In genomic region chr4:86690768-86691167, GRCm38 (mm10) we compare ENCODE assay signal across 20 mouse cellular contexts. TPM values are rescaled to one million over a fixed set of nuclear protein-coding genes. Genes with fewer than 3 reads are reported as not detected.
A peak's percentile ranks its signal among the peaks of the same experiment; 100 is the strongest.
DNase-seq lines count a peak whose midpoint lies in the region; ATAC-seq and TF ChIP-seq lines count a peak whose summit lies in the region.
"Had no signal": no experiment of that assay in that cellular context is flagged by ENCODE, and none has a peak within 500 bp of the region (broad histone marks: within the 10 kb centered on the region; RNA-seq: fewer than 3 reads in every experiment).

No protein-coding gene starts in this region.

- H3K9me3 ChIP-seq in heart, postnatal 0 days (replicated peaks; ENCODE audit: control insufficient read depth, low read length), result no peaks in the 10 kb centered on the region
- H3K9me3 ChIP-seq in heart, embryonic 12.5 days (replicated peaks), result no peaks in the 10 kb centered on the region
- no peaks in the 10 kb centered on the region for H3K9me3 ChIP-seq in liver, embryonic 15.5 days (replicated peaks)
- H3K9me3 ChIP-seq: forebrain, embryonic 13.5 days; heart, embryonic 10.5 days; hindbrain, embryonic 13.5 days; neural tube, embryonic 13.5 days had no signal

- H3K27ac ChIP-seq in heart, postnatal 0 days (ENCODE audit: low read depth), result peak overlapping the region; percentile 63
- no peak overlapping the region for H3K27ac ChIP-seq in heart, embryonic 12.5 days (ENCODE audit: poor library complexity, severe bottlenecking)
- peak overlapping the region; percentile 84; the same call in 1 of the 2 replicates for H3K27ac ChIP-seq in thymus, adult 2 months (ENCODE audit: control insufficient read depth, insufficient read depth, low read length)
- peak overlapping the region; percentile 67 for H3K27ac ChIP-seq in liver, embryonic 15.5 days (replicated peaks)
- H3K27ac ChIP-seq: forebrain, embryonic 13.5 days; hindbrain, embryonic 13.5 days; kidney, postnatal 0 days; neural tube, embryonic 13.5 days had no signal

- no peaks in the 10 kb centered on the region for H3K36me3 ChIP-seq in heart, postnatal 0 days (replicated peaks; ENCODE audit: control insufficient read depth, insufficient read depth, low read length)
- no peaks in the 10 kb centered on the region for H3K36me3 ChIP-seq in heart, embryonic 12.5 days
- H3K36me3 ChIP-seq in thymus, adult 2 months (ENCODE audit: control insufficient read depth, insufficient read depth, low read length), result no peaks in the 10 kb centered on the region
- no peaks in the 10 kb centered on the region for H3K36me3 ChIP-seq in liver, embryonic 15.5 days (replicated peaks)
- H3K36me3 ChIP-seq: heart, embryonic 10.5 days; hindbrain, embryonic 13.5 days; neural tube, embryonic 13.5 days had no signal

- TF ChIP-seq EP300 in heart, postnatal 0 days (IDR thresholded peaks at IDR 0.05; ENCODE audit: low read depth), result no peak

- ATAC-seq in heart, postnatal 0 days (ENCODE audit: insufficient read depth, low read depth), result no peak
- ATAC-seq in heart, embryonic 12.5 days (ENCODE audit: insufficient number of reproducible peaks, low FRiP score), result no peak
- no peak for ATAC-seq in liver, embryonic 15.5 days (ENCODE audit: insufficient read depth)
- ATAC-seq: forebrain, embryonic 13.5 days had no signal

- H3K4me3 ChIP-seq in heart, postnatal 0 days (ENCODE audit: low read depth, low read length), result no peak overlapping the region
- H3K4me3 ChIP-seq in heart, embryonic 12.5 days, result no peak overlapping the region
- no peak overlapping the region for H3K4me3 ChIP-seq in thymus, adult 2 months (ENCODE audit: control insufficient read depth, insufficient read depth, low read length)
- no peak overlapping the region for H3K4me3 ChIP-seq in liver, embryonic 15.5 days (replicated peaks)
- H3K4me3 ChIP-seq: erythroblast, embryonic 14.5 days; forebrain, embryonic 13.5 days; heart, embryonic 10.5 days; hindbrain, embryonic 13.5 days; neural tube, embryonic 13.5 days had no signal

- no peaks in the 10 kb centered on the region for H3K27me3 ChIP-seq in heart, postnatal 0 days (ENCODE audit: control insufficient read depth, insufficient read depth, low read length)
- H3K27me3 ChIP-seq in heart, embryonic 12.5 days (replicated peaks), result no peaks in the 10 kb centered on the region
- no peaks in the 10 kb centered on the region for H3K27me3 ChIP-seq in thymus, adult 2 months (ENCODE audit: control insufficient read depth, insufficient read depth, low read length)
- H3K27me3 ChIP-seq in liver, embryonic 15.5 days, result no peaks in the 10 kb centered on the region
- H3K27me3 ChIP-seq: CH12.LX; forebrain, embryonic 13.5 days; hindbrain, embryonic 13.5 days; megakaryocyte, embryonic 14.5 days; neural tube, embryonic 13.5 days had no signal

- intact Hi-C loops in left cerebral cortex, postnatal 14 days (cut with DNase I), result no loop called here

- no peak for TF ChIP-seq CTCF in heart, postnatal 0 days (IDR thresholded peaks at IDR 0.05; ENCODE audit: low read depth)
- TF ChIP-seq CTCF in thymus, adult 2 months (IDR thresholded peaks at IDR 0.05; ENCODE audit: borderline replicate concordance, control insufficient read depth, extremely low read depth, insufficient read depth, low read length, poor library complexity), result no peak

- no peak overlapping the region for H3K4me2 ChIP-seq in heart, postnatal 0 days (ENCODE audit: low read depth, low read length)
- no peak overlapping the region for H3K4me2 ChIP-seq in heart, embryonic 12.5 days
- H3K4me2 ChIP-seq in liver, embryonic 15.5 days, result no peak overlapping the region
- H3K4me2 ChIP-seq: forebrain, embryonic 13.5 days; hindbrain, embryonic 13.5 days; neural tube, embryonic 13.5 days had no signal

- 89% methylated on average over 6 of the region's 6 CpGs for WGBS in heart, postnatal 0 days
- WGBS in heart, embryonic 12.5 days, result 82% methylated on average over 6 of the region's 6 CpGs
- 96% methylated on average over 6 of the region's 6 CpGs for WGBS in thymus, adult 2 months
- 59% methylated on average over 6 of the region's 6 CpGs for WGBS in liver, embryonic 15.5 days (ENCODE audit: insufficient replicate concordance)

- no peak for TF ChIP-seq POLR2A in thymus, adult 2 months (IDR thresholded peaks at IDR 0.05; ENCODE audit: control insufficient read depth, extremely low read depth, insufficient read depth, low read length, poor library complexity)

- peaks cover 24% of the 10 kb centered on the region for H3K4me1 ChIP-seq in heart, postnatal 0 days (ENCODE audit: control insufficient read depth, insufficient read depth)
- peaks cover 15% of the 10 kb centered on the region for H3K4me1 ChIP-seq in heart, embryonic 12.5 days (replicated peaks)
- peaks cover 19% of the 10 kb centered on the region for H3K4me1 ChIP-seq in thymus, adult 2 months (replicated peaks; ENCODE audit: control insufficient read depth, insufficient read depth, low read length)
- peaks cover 31% of the 10 kb centered on the region for H3K4me1 ChIP-seq in liver, embryonic 15.5 days (replicated peaks)
- H3K4me1 ChIP-seq: forebrain, embryonic 13.5 days; hindbrain, embryonic 13.5 days; neural tube, embryonic 13.5 days had no signal

- H3K9ac ChIP-seq in heart, postnatal 0 days (replicated peaks; ENCODE audit: low read depth, low read length), result no peak overlapping the region
- no peak overlapping the region for H3K9ac ChIP-seq in heart, embryonic 12.5 days
- no peak overlapping the region for H3K9ac ChIP-seq in liver, embryonic 15.5 days
- H3K9ac ChIP-seq: forebrain, embryonic 13.5 days; hindbrain, embryonic 13.5 days; neural tube, embryonic 13.5 days had no signal

- no peak for DNase-seq in heart, postnatal 0 days (ENCODE audit: low spot score)
- DNase-seq in thymus, adult 2 months, result no peak
- DNase-seq in thymus, postnatal 25 days, result no peak
- DNase-seq in left cerebral cortex, postnatal 14 days (ENCODE audit: low spot score in 2 of 2), result no peak
- DNase-seq in cerebellum, adult 8-10 months, result no peak
- no peak for DNase-seq in kidney, adult 8-10 months
- DNase-seq: cerebellum, adult 9-10 months; gastrocnemius, postnatal 25 days; midbrain, embryonic 14.5 days; right cerebral cortex, adult 18-20 months had no signal

RNA-seq across cellular contexts. Expression of gene Plin2, which starts 20.9 kb away (rescaled TPM):
- 82.6 and 92.3 TPM in 2 replicates for total RNA-seq in heart, postnatal 0 days (2014; rRNA removed; ENCODE audit: low replicate concordance)
- polyA plus RNA-seq in heart, postnatal 0 days (2015; fragmentation: Nextera tagmentation; extraction: Ambion mirVana), result 63.9 and 76.3 TPM in 2 replicates
- polyA plus RNA-seq in heart, embryonic 12.5 days (2016; fragmentation: Nextera tagmentation; extraction: Ambion mirVana), result 54.1 and 59.3 TPM in 2 replicates
- 105 and 107 TPM in 2 replicates for polyA plus RNA-seq in thymus, adult 2 months (2012; rRNA removed)
- 154 and 163 TPM in 2 replicates for polyA plus RNA-seq in liver, embryonic 15.5 days (2015; fragmentation: Nextera tagmentation; extraction: Ambion mirVana)
- total RNA-seq in left cerebral cortex, postnatal 14 days (2021), result 10 to 100 TPM in 1 of 2 experiments, 1 to 10 TPM in 1; 9.8 to 12.5 TPM

RNA-seq across cellular contexts. Expression of gene Dennd4c, which starts 57.6 kb away (rescaled TPM):
- 19.2 and 28.6 TPM in 2 replicates for total RNA-seq in heart, postnatal 0 days (2014; rRNA removed; ENCODE audit: low replicate concordance)
- polyA plus RNA-seq in heart, postnatal 0 days (2015; fragmentation: Nextera tagmentation; extraction: Ambion mirVana), result 2.8 and 3.4 TPM in 2 replicates
- 7.7 and 8.8 TPM in 2 replicates for polyA plus RNA-seq in heart, embryonic 12.5 days (2016; fragmentation: Nextera tagmentation; extraction: Ambion mirVana)
- 10.7 and 13.3 TPM in 2 replicates for polyA plus RNA-seq in thymus, adult 2 months (2012; rRNA removed)
- polyA plus RNA-seq in liver, embryonic 15.5 days (2015; fragmentation: Nextera tagmentation; extraction: Ambion mirVana), result 1.9 and 2.1 TPM in 2 replicates
- 10 to 100 TPM; 11.4 to 13.0 TPM for total RNA-seq in left cerebral cortex, postnatal 14 days (2021)
